Mouse (Mus musculus): ENCODE data around the gene Exoc6b. TPM values are rescaled to one million over a fixed set of nuclear protein-coding genes. Genes with fewer than 3 reads are reported as not detected.
A peak's percentile ranks its signal among the peaks of the same experiment; 100 is the strongest.

Exoc6b gene
- polyA plus RNA-seq, 1 experiment from 2014 or later = 3.6 TPM

DNA sequence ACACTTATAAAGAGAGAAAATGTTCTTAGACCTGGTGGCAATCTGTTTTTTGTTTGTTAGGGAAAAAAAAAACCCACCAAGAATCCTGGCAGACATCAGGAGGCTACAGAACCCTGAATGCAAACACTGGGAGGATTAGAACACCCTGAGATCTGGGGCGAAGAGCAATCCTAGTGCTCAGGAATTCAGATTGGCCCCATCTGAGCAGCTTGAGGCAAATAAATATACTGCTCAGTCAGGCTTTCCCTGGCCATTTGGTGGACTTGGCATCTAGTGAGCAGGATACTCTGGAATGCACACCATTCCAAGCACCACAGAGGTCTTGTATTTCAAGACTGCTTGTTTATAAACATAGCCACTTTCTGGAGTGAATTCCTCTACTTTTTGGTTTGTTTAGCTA lies 412.2 kb downstream of the Exoc6b start:
- Histone ChIP-seq H3K36me3 (ENCODE audit: control insufficient read depth, insufficient read depth) (no peaks in the 10 kb centered on the region), H3K9me3 (replicated peaks; ENCODE audit: control insufficient read depth, low read length) (no peaks in the 10 kb centered on the region), H3K27me3 (ENCODE audit: control insufficient read depth, insufficient read depth, low read depth, low read length) (no peaks in the 10 kb centered on the region), H3K9ac (ENCODE audit: low read depth, low read length) (no peak overlapping the region), H3K27ac (ENCODE audit: low read length) (no peak overlapping the region), H3K4me3 (ENCODE audit: low read depth, low read length) (no peak overlapping the region), H3K4me2 (ENCODE audit: low read depth, low read length) (no peak overlapping the region), H3K4me1 (ENCODE audit: control insufficient read depth, low read depth, low read length) (no peaks in the 10 kb centered on the region; the same call in 1 of the 2 replicates)
- 49% methylated on average over 1 of the region's 1 CpGs for WGBS (ENCODE audit: insufficient replicate concordance)
- no peak for ATAC-seq (ENCODE audit: low read depth)

- no peaks in the 10 kb centered on the region; the same call in 1 of the 2 replicates for H3K4me1 ChIP-seq (ENCODE audit: control insufficient read depth, low read depth, low read length)
- no peak overlapping the region for H3K4me3 ChIP-seq (ENCODE audit: low read depth, low read length)
- no peak for ATAC-seq (ENCODE audit: low read depth)
- no peaks in the 10 kb centered on the region for H3K27me3 ChIP-seq (ENCODE audit: control insufficient read depth, insufficient read depth, low read depth, low read length)
- H3K9me3 ChIP-seq (replicated peaks; ENCODE audit: control insufficient read depth, low read length) = no peaks in the 10 kb centered on the region
- no peak overlapping the region for H3K27ac ChIP-seq (ENCODE audit: low read length)
- 18% methylated on average over 2 of the region's 2 CpGs for WGBS (ENCODE audit: insufficient replicate concordance)
- H3K4me2 ChIP-seq (ENCODE audit: low read depth, low read length) = no peak overlapping the region
- H3K9ac ChIP-seq (ENCODE audit: low read depth, low read length) = no peak overlapping the region
- no peaks in the 10 kb centered on the region for H3K36me3 ChIP-seq (ENCODE audit: control insufficient read depth, insufficient read depth)
These were observed 412.6 kb downstream of the Exoc6b start for GRCm38 (mm10) chr6:84656680-84657079.

DNA sequence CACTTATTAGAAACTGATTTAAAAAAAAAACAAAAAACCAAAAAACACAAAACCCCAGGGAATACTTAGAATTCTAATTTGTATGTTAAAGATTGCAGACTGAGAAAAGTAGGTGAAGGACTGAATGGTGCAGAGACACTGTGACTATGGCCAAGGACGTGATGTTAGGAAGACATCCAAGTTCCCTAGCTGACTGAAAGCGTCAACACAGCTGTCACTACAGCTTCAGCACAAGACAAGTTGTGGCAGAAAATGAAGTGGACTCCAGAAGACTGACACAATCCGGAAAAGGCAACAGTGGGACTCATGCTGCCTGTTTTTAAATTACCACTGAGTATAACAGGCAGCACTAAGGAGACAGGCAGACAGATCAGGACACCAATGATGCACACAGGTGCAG lies 417.4 kb downstream of the Exoc6b start:
- Histone ChIP-seq H3K9ac (ENCODE audit: low read depth, low read length) (no peak overlapping the region), H3K4me1 (ENCODE audit: control insufficient read depth, low read depth, low read length) (no peaks in the 10 kb centered on the region), H3K4me3 (ENCODE audit: low read depth, low read length) (no peak overlapping the region), H3K4me2 (ENCODE audit: low read depth, low read length) (no peak overlapping the region), H3K27me3 (ENCODE audit: control insufficient read depth, insufficient read depth, low read depth, low read length) (no peaks in the 10 kb centered on the region), H3K36me3 (ENCODE audit: control insufficient read depth, insufficient read depth) (no peaks in the 10 kb centered on the region), H3K9me3 (replicated peaks; ENCODE audit: control insufficient read depth, low read length) (no peaks in the 10 kb centered on the region), H3K27ac (ENCODE audit: low read length) (no peak overlapping the region)
- no peak for ATAC-seq (ENCODE audit: low read depth)
- WGBS (ENCODE audit: insufficient replicate concordance) = 58% methylated on average over 3 of the region's 3 CpGs

GRCm38 (mm10) chr6:84647197-84647596 lies 422.1 kb downstream of the Exoc6b start:
- 66% methylated on average over 4 of the region's 4 CpGs for WGBS (ENCODE audit: insufficient replicate concordance)
- Histone ChIP-seq H3K27me3 (ENCODE audit: control insufficient read depth, insufficient read depth, low read depth, low read length) (no peaks in the 10 kb centered on the region), H3K9me3 (replicated peaks; ENCODE audit: control insufficient read depth, low read length) (no peaks in the 10 kb centered on the region), H3K4me2 (ENCODE audit: low read depth, low read length) (no peak overlapping the region), H3K4me1 (ENCODE audit: control insufficient read depth, low read depth, low read length) (no peaks in the 10 kb centered on the region), H3K36me3 (ENCODE audit: control insufficient read depth, insufficient read depth) (no peaks in the 10 kb centered on the region), H3K27ac (ENCODE audit: low read length) (no peak overlapping the region), H3K9ac (ENCODE audit: low read depth, low read length) (no peak overlapping the region), H3K4me3 (ENCODE audit: low read depth, low read length) (no peak overlapping the region)
- ATAC-seq (ENCODE audit: low read depth) = no peak

DNA sequence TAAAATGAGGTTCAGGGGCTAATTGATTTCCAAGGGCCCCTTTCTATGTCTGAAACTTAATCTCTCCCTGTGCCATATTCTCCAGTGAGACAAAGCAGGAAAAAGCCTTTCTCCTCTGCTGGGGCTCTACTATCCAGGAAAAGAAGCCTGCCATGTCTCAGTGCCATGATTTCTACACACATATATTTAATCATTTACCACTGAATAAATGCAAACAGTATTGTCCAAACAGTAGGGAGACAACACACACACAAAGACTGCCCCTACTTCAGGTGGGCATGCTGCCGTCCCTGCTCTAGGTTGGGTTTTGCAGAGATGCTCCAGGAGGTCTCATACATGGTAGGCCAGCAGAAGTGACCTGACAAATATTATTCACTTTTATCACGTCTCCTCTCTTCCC lies 422.6 kb downstream of the Exoc6b start:
- H3K4me2 ChIP-seq (ENCODE audit: low read depth, low read length) = no peak overlapping the region
- H3K27me3 ChIP-seq (ENCODE audit: control insufficient read depth, insufficient read depth, low read depth, low read length) = no peaks in the 10 kb centered on the region
- H3K4me1 ChIP-seq (ENCODE audit: control insufficient read depth, low read depth, low read length) = no peaks in the 10 kb centered on the region
- 36% methylated on average over 2 of the region's 2 CpGs for WGBS (ENCODE audit: insufficient replicate concordance)
- no peak overlapping the region for H3K4me3 ChIP-seq (ENCODE audit: low read depth, low read length)
- no peak overlapping the region for H3K9ac ChIP-seq (ENCODE audit: low read depth, low read length)
- ATAC-seq (ENCODE audit: low read depth) = no peak
- H3K36me3 ChIP-seq (ENCODE audit: control insufficient read depth, insufficient read depth) = no peaks in the 10 kb centered on the region
- no peak overlapping the region for H3K27ac ChIP-seq (ENCODE audit: low read length)
- H3K9me3 ChIP-seq (replicated peaks; ENCODE audit: control insufficient read depth, low read length) = no peaks in the 10 kb centered on the region

DNA sequence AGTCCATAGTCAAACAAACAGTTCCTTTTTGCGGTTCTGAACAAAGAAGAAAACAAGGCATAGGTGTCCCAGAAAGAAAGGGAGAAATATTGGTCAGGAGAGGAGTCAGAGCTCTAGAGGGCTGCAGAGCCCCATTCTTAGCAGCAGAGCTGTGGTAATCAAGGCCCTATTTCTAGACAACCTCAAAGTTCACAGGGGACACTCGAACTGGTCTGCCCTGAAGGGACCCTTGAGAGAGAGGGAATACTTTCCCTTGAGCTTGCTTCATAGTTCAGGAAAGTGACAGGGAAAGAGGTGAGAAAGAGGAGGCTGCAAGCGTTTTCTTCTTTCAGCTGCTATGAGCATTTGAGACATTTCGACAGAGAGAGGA lies 428.3 kb downstream of the Exoc6b start:
- no peak overlapping the region for H3K9ac ChIP-seq (ENCODE audit: low read depth, low read length)
- no peak overlapping the region for H3K27ac ChIP-seq (ENCODE audit: low read length)
- 0 out of 2 replicates have a peak, but pooled peaks have one; percentile 28 for ATAC-seq (ENCODE audit: low read depth)
- no peaks in the 10 kb centered on the region for H3K27me3 ChIP-seq (ENCODE audit: control insufficient read depth, insufficient read depth, low read depth, low read length)
- H3K4me2 ChIP-seq (ENCODE audit: low read depth, low read length) = no peak overlapping the region
- no peaks in the 10 kb centered on the region for H3K36me3 ChIP-seq (ENCODE audit: control insufficient read depth, insufficient read depth)
- H3K4me1 ChIP-seq (ENCODE audit: control insufficient read depth, low read depth, low read length) = peaks cover 5% of the 10 kb centered on the region
- H3K4me3 ChIP-seq (ENCODE audit: low read depth, low read length) = no peak overlapping the region
- 28% methylated on average over 4 of the region's 4 CpGs for WGBS (ENCODE audit: insufficient replicate concordance)
- no peaks in the 10 kb centered on the region for H3K9me3 ChIP-seq (replicated peaks; ENCODE audit: control insufficient read depth, low read length)

DNA sequence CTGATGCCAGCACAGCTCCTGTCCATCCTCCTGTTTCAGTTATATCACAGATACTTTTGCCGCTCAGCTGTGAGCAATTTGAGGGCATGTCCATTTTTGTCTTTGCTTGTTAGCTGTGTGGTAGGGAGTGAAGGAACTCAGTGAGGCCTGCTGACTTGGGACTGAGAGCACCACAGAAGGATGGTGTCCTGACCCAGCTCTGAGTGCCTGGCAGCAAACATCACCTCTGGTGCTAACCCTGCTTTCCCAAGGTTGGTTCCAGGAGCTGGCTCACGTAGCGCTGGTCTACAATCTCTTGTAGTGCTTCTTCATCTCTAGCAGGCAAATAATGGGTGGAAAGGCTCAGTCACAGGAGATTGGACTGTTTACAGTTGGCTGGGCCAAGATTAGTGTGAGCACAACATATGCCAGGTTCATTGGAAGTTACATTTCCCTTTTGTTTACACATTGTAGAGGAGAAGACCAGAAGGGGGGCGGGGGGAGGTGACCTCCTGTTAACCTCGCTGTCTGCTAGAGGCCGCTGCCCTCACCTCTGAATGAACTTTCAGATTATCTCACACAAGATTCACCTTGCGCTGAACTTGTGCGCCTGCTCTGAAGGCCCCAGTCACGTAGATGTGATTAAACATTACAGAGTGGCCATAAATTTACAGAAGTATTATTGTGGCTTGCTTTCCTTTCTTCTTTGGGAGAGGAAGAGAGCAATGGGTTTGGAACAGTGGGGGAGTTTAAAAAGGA lies 428.8 kb downstream of the Exoc6b start:
- Histone ChIP-seq H3K27me3 (ENCODE audit: control insufficient read depth, insufficient read depth, low read depth, low read length) (no peaks in the 10 kb centered on the region), H3K9me3 (replicated peaks; ENCODE audit: control insufficient read depth, low read length) (no peaks in the 10 kb centered on the region), H3K9ac (ENCODE audit: low read depth, low read length) (no peak overlapping the region), H3K4me2 (ENCODE audit: low read depth, low read length) (no peak overlapping the region), H3K4me1 (ENCODE audit: control insufficient read depth, low read depth, low read length) (peaks cover 5% of the 10 kb centered on the region), H3K36me3 (ENCODE audit: control insufficient read depth, insufficient read depth) (no peaks in the 10 kb centered on the region), H3K27ac (ENCODE audit: low read length) (no peak overlapping the region), H3K4me3 (ENCODE audit: low read depth, low read length) (no peak overlapping the region)
- WGBS (ENCODE audit: insufficient replicate concordance) = 34% methylated on average over 9 of the region's 9 CpGs
- ATAC-seq (ENCODE audit: low read depth) = peak; percentile 83

DNA sequence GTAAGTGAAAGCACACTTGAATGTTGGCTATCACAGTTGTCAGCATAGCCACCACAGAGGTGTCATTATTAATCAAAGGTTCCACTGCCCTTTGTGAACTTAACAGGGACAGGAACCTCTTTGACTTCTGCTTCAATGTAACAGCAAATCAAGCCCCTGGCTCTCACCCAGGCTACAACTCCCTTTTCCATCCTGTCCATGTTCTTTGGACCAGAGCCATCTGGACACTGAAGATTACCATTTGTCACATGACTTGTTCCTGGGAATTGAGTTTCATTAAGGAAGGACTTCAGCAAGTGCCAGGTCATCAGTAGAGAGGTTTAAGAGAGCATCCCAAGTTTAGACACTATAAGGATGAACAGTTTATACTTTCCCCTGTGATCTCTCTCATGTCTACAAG lies 431.1 kb downstream of the Exoc6b start:
- Histone ChIP-seq H3K9ac (ENCODE audit: low read depth, low read length) (no peak overlapping the region), H3K4me2 (ENCODE audit: low read depth, low read length) (no peak overlapping the region), H3K27ac (ENCODE audit: low read length) (no peak overlapping the region), H3K27me3 (ENCODE audit: control insufficient read depth, insufficient read depth, low read depth, low read length) (no peaks in the 10 kb centered on the region), H3K4me1 (ENCODE audit: control insufficient read depth, low read depth, low read length) (peaks cover 5% of the 10 kb centered on the region), H3K4me3 (ENCODE audit: low read depth, low read length) (no peak overlapping the region), H3K9me3 (replicated peaks; ENCODE audit: control insufficient read depth, low read length) (no peaks in the 10 kb centered on the region), H3K36me3 (ENCODE audit: control insufficient read depth, insufficient read depth) (no peaks in the 10 kb centered on the region)
- no peak for ATAC-seq (ENCODE audit: low read depth)

- no peaks in the 10 kb centered on the region for H3K36me3 ChIP-seq (ENCODE audit: control insufficient read depth, insufficient read depth)
- H3K4me3 ChIP-seq (ENCODE audit: low read depth, low read length) = no peak overlapping the region
- no peaks in the 10 kb centered on the region for H3K27me3 ChIP-seq (ENCODE audit: control insufficient read depth, insufficient read depth, low read depth, low read length)
- WGBS (ENCODE audit: insufficient replicate concordance) = 59% methylated on average over 2 of the region's 2 CpGs
- H3K9ac ChIP-seq (ENCODE audit: low read depth, low read length) = no peak overlapping the region
- no peak overlapping the region for H3K4me2 ChIP-seq (ENCODE audit: low read depth, low read length)
- H3K9me3 ChIP-seq (replicated peaks; ENCODE audit: control insufficient read depth, low read length) = no peaks in the 10 kb centered on the region
- no peak overlapping the region for H3K27ac ChIP-seq (ENCODE audit: low read length)
- no peaks in the 10 kb centered on the region; the same call in 1 of the 2 replicates for H3K4me1 ChIP-seq (ENCODE audit: control insufficient read depth, low read depth, low read length)
- ATAC-seq (ENCODE audit: low read depth) = no peak
These were observed 437.7 kb downstream of the Exoc6b start for GRCm38 (mm10) chr6:84631588-84631987.

Measured in liver, embryonic 16.5 days (tissue).